Mouse (Mus musculus) liver, adult (tissue): Measurements from ENCODE around the gene Scgb2b26.

Experiments
- GATA4 ChIP-seq: IDR thresholded peaks from 2 replicates; pipeline ENCODE4 v1.6.1; 2014; ENCODE audit warnings: mild to moderate bottlenecking, low read length; ENCODE audit not compliant: insufficient replicate concordance

The Scgb2b26 gene

GRCm38 (mm10) chr7:33944940-33945339 lies at the start of gene Scgb2b26:
TSS of gene Scgb2b26 (minus strand) at chr7:33945040.
- TF ChIP-seq GATA4 = no peak

DNA sequence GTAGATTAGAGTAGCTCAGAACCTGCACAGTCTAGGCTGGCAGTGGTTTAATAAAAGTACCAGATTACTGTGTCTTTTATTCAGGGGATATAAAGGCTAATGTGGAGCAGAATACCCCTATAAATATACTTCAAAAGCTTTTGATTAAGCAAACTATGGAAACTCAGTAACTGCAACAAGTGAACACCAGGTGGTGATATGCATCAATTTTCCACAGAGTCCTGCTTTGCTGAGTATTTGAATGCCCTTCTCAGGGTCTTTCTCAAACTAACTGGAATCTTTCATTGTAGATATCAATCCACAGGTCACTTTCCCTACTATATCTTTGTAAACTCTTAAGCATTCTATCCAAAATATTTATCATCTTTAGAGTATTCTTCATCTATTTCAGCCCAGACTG lies 41.9 kb downstream of the Scgb2b26 start:
- no peak for TF ChIP-seq GATA4

DNA sequence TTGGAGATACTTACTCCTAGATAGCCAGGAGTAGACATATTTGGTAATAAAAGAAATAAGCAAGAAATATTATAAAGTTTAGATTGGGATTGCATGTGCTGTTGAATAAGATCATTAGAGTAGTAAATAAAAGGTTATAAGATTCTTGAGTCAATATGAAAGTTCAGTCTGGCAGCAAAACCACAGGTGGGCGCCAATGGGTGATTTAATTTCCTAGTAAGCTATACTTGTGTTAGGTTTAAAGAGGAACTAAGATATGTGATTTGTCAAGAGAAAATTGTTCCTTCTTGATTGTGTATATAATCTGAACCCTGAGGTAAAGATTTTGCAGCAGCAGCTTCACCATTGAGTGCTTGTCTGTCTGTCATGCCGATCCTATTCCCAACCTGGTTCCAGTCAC lies 44.0 kb downstream of the Scgb2b26 start:
- no peak for TF ChIP-seq GATA4

DNA sequence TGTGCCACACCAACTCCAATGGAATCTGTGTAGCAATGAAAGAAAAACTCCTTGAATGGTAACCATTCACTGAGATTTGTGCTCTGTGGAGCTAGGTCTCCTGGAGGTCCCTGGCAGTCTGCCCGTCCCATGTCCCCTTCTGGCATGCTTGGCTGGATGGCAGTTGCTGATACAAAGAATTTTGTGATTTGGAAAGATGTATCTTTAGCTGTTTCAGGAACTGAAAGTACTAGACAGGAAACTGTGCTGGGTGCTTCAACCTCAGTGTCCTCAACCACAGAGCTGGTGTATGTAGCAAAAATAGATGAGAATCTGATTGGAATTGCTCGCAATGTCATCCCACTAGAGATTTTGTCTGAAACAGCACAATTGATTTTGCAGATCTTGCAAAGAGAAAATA lies 44.8 kb downstream of the Scgb2b26 start:
- TF ChIP-seq GATA4 = no peak
